ENCODE assay signal across 19 mouse cellular contexts in the genomic region with DNA sequence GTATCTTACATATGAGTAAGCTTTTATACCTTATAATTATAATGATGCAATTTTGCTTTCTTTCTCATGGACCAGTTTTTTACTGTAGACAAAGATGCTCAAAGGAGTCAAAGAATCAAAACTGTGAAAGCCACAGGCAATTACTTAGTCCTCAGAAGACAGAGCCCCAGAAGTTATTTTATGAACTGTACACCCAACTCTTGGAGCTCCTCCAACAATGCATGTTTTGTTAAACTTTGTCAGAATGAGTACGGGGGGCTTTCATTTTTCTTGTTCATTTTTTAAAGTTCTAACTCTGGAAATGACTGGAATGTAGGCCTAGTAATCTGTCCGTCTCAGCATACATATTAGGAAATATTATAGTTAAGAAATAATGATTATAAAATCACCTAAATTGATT. TPM values are rescaled to one million over a fixed set of nuclear protein-coding genes. Genes with fewer than 3 reads are reported as not detected.
DNase-seq lines count a peak whose midpoint lies in the region; ATAC-seq and TF ChIP-seq lines count a peak whose summit lies in the region.
"Had no signal": no experiment of that assay in that cellular context is flagged by ENCODE, and none has a peak within 500 bp of the region (broad histone marks: within the 10 kb centered on the region; RNA-seq: fewer than 3 reads in every experiment).

No protein-coding gene starts in this region.

- H3K4me3 ChIP-seq in embryonic facial prominence, embryonic 14.5 days (ENCODE audit: low read depth, low read length): no peak overlapping the region
- no peak overlapping the region for H3K4me3 ChIP-seq in embryonic facial prominence, embryonic 10.5 days
- no peak overlapping the region for H3K4me3 ChIP-seq in lung, embryonic 14.5 days (ENCODE audit: low read depth, low read length)

- DNase-seq in embryonic facial prominence, embryonic 14.5 days (ENCODE audit: low spot score): peak; percentile 56
- no peak for DNase-seq in embryonic facial prominence, embryonic 10.5 days (ENCODE audit: low spot score)
- peak; percentile 59 for DNase-seq in lung, embryonic 14.5 days
- no peak for DNase-seq in lung, adult 18-20 months
- DNase-seq: adrenal gland, adult 2 months; adrenal gland, adult 8-10 months; adrenal gland, postnatal 10 days; adrenal gland, postnatal 14 days; adrenal gland, postnatal 25 days; adrenal gland, postnatal 36 days; B cell, adult 2 months; cerebellum, adult 11 months; cerebellum, adult 11-12 months; cerebellum, adult 18-20 months had no signal

- ATAC-seq in embryonic facial prominence, embryonic 14.5 days (ENCODE audit: low read depth): no peak
- ATAC-seq in lung, embryonic 14.5 days (ENCODE audit: insufficient read depth): no peak
- ATAC-seq: activated CD4-positive, CD25-positive, alpha-beta regulatory T cell, adult 4 months; CD4-positive, CD25-positive, alpha-beta regulatory T cell, adult 4 months; Patski had no signal

- no peaks in the 10 kb centered on the region for H3K4me1 ChIP-seq in embryonic facial prominence, embryonic 14.5 days (ENCODE audit: control insufficient read depth, insufficient read depth, low read length)
- no peaks in the 10 kb centered on the region for H3K4me1 ChIP-seq in embryonic facial prominence, embryonic 10.5 days
- no peaks in the 10 kb centered on the region for H3K4me1 ChIP-seq in lung, embryonic 14.5 days (ENCODE audit: insufficient read depth)

- no peaks in the 10 kb centered on the region for H3K9me3 ChIP-seq in embryonic facial prominence, embryonic 14.5 days (ENCODE audit: control insufficient read depth, low read length)
- no peaks in the 10 kb centered on the region for H3K9me3 ChIP-seq in embryonic facial prominence, embryonic 10.5 days
- H3K9me3 ChIP-seq in lung, embryonic 14.5 days (ENCODE audit: low read depth, low read length): no peaks in the 10 kb centered on the region
- H3K9me3 ChIP-seq: G1E had no signal

- no peaks in the 10 kb centered on the region for H3K27me3 ChIP-seq in embryonic facial prominence, embryonic 14.5 days (replicated peaks; ENCODE audit: control insufficient read depth, insufficient read depth, low read length)
- no peaks in the 10 kb centered on the region for H3K27me3 ChIP-seq in embryonic facial prominence, embryonic 10.5 days (replicated peaks; ENCODE audit: low read depth, poor library complexity, severe bottlenecking)
- no peaks in the 10 kb centered on the region for H3K27me3 ChIP-seq in lung, embryonic 14.5 days (ENCODE audit: insufficient read depth, low read length)
- H3K27me3 ChIP-seq: CH12.LX, Patski had no signal

- no peak overlapping the region for H3K4me2 ChIP-seq in embryonic facial prominence, embryonic 14.5 days (ENCODE audit: low read depth, low read length)
- no peak overlapping the region for H3K4me2 ChIP-seq in lung, embryonic 14.5 days

- H3K9ac ChIP-seq in embryonic facial prominence, embryonic 14.5 days (ENCODE audit: low read depth, low read length): no peak overlapping the region
- H3K9ac ChIP-seq in lung, embryonic 14.5 days: no peak overlapping the region

- TF ChIP-seq CTCF in lung, embryonic 14.5 days (IDR thresholded peaks at IDR 0.05; ENCODE audit: low read depth): no peak

- H3K36me3 ChIP-seq in embryonic facial prominence, embryonic 14.5 days (ENCODE audit: control insufficient read depth, insufficient read depth, low read length): no peaks in the 10 kb centered on the region
- no peaks in the 10 kb centered on the region for H3K36me3 ChIP-seq in embryonic facial prominence, embryonic 10.5 days (replicated peaks)
- H3K36me3 ChIP-seq in lung, embryonic 14.5 days (ENCODE audit: insufficient read depth): no peaks in the 10 kb centered on the region
- H3K36me3 ChIP-seq: G1E had no signal

- no peak overlapping the region for H3K27ac ChIP-seq in embryonic facial prominence, embryonic 14.5 days (replicated peaks; ENCODE audit: low read depth, low read length)
- H3K27ac ChIP-seq in embryonic facial prominence, embryonic 10.5 days (replicated peaks): no peak overlapping the region
- no peak overlapping the region for H3K27ac ChIP-seq in lung, embryonic 14.5 days (ENCODE audit: low read depth)

- 51% methylated on average over 2 of the region's 2 CpGs for WGBS in embryonic facial prominence, embryonic 14.5 days
- 88% methylated on average over 2 of the region's 2 CpGs for WGBS in embryonic facial prominence, embryonic 10.5 days
- 23% methylated on average over 2 of the region's 2 CpGs for WGBS in lung, embryonic 14.5 days

RNA-seq across cellular contexts. Expression of gene Sema3d, which starts 16.1 kb away (rescaled TPM):
- polyA plus RNA-seq in embryonic facial prominence, embryonic 14.5 days (2014; fragmentation: Nextera tagmentation; extraction: Ambion mirVana): 27.0 and 27.7 TPM in 2 replicates
- polyA plus RNA-seq in embryonic facial prominence, embryonic 10.5 days (2016; fragmentation: Nextera tagmentation; extraction: Ambion mirVana): 7.7 and 8.6 TPM in 2 replicates
- 12.4 and 14.8 TPM in 2 replicates for polyA plus RNA-seq in lung, embryonic 14.5 days (2014; fragmentation: Nextera tagmentation; extraction: Ambion mirVana)
- polyA plus RNA-seq: G1E had no signal

Comparison
In these comparisons a context has a peak if more than half of its experiments do, and no peak if none do; other contexts are left out.
1. DNase-seq: peak in embryonic facial prominence, embryonic 14.5 days (single experiment) and lung, embryonic 14.5 days (single experiment); none in embryonic facial prominence, embryonic 10.5 days (single experiment) and lung, adult 18-20 months (0 of 2).